Mouse (Mus musculus) bone marrow macrophage, adult 2 months (primary cell): ENCODE data around the gene Vsig4.

Source experiments
- CTCF ChIP-seq: IDR thresholded peaks from 2 replicates; pipeline ENCODE4 v1.5.1; 2012; ENCODE audit warnings: low read depth, mild to moderate bottlenecking, low read length, moderate library complexity
- POLR2A ChIP-seq: IDR thresholded peaks from 2 replicates; pipeline ENCODE4 v1.6.1; 2012; ENCODE audit warnings: mild to moderate bottlenecking, low read depth, low read length, borderline replicate concordance

DNA sequence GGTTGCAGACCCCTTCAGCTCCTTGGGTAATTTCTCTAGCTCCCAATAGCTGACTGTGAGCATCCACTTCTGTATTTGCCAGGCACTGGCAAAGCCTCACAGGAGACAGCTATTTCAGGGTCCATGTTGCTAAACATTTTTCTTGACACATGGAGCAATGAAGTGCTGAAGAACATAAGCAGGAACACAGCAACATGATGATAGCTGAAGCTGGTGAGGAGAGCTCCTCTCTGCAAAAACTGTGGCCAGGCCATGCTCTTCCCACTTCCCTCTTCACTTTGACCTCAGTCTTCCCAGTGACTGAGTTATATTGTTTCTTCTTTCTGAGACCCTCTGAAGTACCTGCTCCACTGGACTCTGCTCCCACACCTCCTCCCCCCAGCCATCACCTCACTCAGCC lies 67.8 kb downstream of the Vsig4 start:
- TF ChIP-seq POLR2A: no peak
- no peak for TF ChIP-seq CTCF
